Mouse (Mus musculus): ENCODE measurements around the gene Rpl3l. TPM values are rescaled to one million over a fixed set of nuclear protein-coding genes. Genes with fewer than 3 reads are reported as not detected.

Gene Rpl3l
- polyA plus RNA-seq, 1 experiment from 2014 or later: 0.36 TPM

DNA sequence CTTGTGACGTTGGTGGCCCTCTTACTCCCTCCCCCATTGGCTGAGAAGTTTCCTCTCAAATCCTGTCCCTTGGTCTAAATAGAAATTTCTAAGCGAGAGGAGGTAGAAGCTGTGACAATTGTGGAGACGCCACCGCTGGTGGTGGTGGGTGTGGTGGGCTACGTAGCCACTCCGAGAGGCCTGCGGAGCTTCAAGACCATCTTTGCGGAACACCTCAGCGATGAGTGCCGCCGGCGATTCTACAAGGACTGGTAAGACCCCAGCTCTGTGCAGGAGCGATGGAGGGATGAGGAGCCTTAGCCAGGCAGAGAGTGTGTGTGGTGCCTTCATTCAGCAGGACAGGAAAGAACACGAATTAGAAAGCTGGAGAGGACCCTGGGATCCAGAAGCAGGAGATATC, 3.2 kb downstream of the Rpl3l start:
- Histone ChIP-seq H3K4me1 (replicated peaks; ENCODE audit: insufficient read depth, low read length) (peaks cover 1% of the 10 kb centered on the region), H3K4me3 (replicated peaks; ENCODE audit: low read depth, low read length) (no peak overlapping the region), H3K27me3 (ENCODE audit: insufficient read depth, low read length) (no peaks in the 10 kb centered on the region), H3K9ac (ENCODE audit: low read depth, low read length) (no peak overlapping the region), H3K36me3 (ENCODE audit: insufficient read depth, low read length) (no peaks in the 10 kb centered on the region), H3K27ac (no peak overlapping the region), H3K9me3 (replicated peaks; ENCODE audit: low read length) (no peaks in the 10 kb centered on the region), H3K4me2 (ENCODE audit: low read length) (no peak overlapping the region)
- no peak for TF ChIP-seq CTCF (IDR thresholded peaks at IDR 0.05; ENCODE audit: low read depth)
- DNase-seq (ENCODE audit: low spot score) (no peak), ATAC-seq (replicated peaks; ENCODE audit: low FRiP score, low read depth) (no peak)
- 83% methylated on average over 14 of the region's 14 CpGs for WGBS

DNA sequence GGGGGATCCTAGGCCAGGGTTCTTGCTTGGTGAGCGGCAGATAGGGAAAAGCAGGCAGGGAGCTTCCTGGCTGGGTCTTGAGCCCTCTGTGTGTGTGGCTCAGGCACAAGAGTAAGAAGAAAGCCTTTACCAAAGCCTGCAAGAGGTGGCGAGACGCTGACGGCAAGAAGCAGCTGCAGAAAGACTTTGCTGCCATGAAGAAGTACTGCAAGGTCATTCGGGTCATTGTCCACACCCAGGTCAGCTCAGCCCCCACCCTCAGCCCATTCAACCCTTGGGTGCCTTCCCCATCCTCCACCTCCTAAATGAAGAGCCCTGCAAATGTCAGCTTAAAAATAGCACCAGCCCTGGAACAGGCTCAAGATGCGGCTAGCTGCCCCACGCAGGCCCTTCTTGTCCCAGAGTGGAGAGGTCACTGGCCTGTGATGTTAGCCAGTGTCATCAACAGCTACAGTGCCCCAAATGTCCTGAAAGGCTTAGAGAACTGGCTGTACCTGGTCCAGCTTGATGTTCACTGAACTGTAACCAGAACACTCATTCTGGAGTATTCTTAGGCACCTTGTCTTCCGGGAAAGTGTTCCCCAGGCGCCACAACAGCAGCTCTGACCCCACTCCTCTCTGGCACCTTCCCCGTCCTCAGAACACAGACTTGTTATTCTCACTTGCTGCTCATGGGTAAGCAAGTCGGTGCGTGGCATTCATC, 4.8 kb downstream of the Rpl3l start:
- DNase-seq (ENCODE audit: low spot score): no peak

DNA sequence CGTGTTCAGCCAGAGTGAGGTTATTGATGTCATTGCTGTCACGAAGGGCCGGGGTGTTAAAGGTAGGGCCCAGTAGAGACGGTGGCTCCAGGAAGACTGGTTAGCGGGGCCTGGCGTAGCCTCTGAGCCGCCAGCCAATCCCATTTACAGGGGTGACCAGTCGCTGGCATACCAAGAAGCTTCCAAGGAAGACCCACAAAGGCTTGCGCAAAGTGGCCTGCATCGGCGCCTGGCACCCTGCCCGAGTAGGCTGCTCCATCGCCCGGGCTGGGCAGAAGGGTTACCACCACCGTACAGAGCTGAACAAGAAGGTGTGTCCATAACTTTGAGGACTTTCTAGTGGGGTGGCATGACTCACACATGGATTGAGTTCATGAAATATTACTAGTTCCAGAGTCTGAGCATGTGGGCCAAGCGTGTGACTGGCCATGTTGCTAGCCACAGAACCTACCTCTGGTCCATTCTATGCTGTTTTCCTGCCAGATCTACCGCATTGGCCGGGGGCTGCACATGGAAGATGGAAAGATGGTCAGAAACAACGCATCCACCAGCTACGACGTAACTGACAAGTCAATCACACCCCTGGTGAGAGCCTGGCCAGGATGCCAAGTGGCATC, 5.9 kb downstream of the Rpl3l start:
- Histone ChIP-seq H3K27ac (no peak overlapping the region), H3K27me3 (ENCODE audit: insufficient read depth, low read length) (no peaks in the 10 kb centered on the region), H3K4me2 (ENCODE audit: low read length) (no peak overlapping the region), H3K4me1 (replicated peaks; ENCODE audit: insufficient read depth, low read length) (peaks cover 13% of the 10 kb centered on the region), H3K36me3 (ENCODE audit: insufficient read depth, low read length) (no peaks in the 10 kb centered on the region), H3K9me3 (replicated peaks; ENCODE audit: low read length) (no peaks in the 10 kb centered on the region), H3K4me3 (replicated peaks; ENCODE audit: low read depth, low read length) (no peak overlapping the region), H3K9ac (ENCODE audit: low read depth, low read length) (no peak overlapping the region)
- 90% methylated on average over 21 of the region's 21 CpGs for WGBS
- no peak for TF ChIP-seq CTCF (IDR thresholded peaks at IDR 0.05; ENCODE audit: low read depth)
- ATAC-seq (replicated peaks; ENCODE audit: low FRiP score, low read depth) (no peak), DNase-seq (ENCODE audit: low spot score) (no peak)

More for the DNA sequence above, 4.8 kb downstream of the Rpl3l start:
- ATAC-seq (replicated peaks; ENCODE audit: low FRiP score, low read depth): no peak
- Histone ChIP-seq H3K4me1 (replicated peaks; ENCODE audit: insufficient read depth, low read length) (peaks cover 12% of the 10 kb centered on the region), H3K27ac (no peak overlapping the region), H3K9me3 (replicated peaks; ENCODE audit: low read length) (no peaks in the 10 kb centered on the region), H3K36me3 (ENCODE audit: insufficient read depth, low read length) (no peaks in the 10 kb centered on the region), H3K9ac (ENCODE audit: low read depth, low read length) (no peak overlapping the region), H3K4me3 (replicated peaks; ENCODE audit: low read depth, low read length) (no peak overlapping the region), H3K27me3 (ENCODE audit: insufficient read depth, low read length) (no peaks in the 10 kb centered on the region), H3K4me2 (ENCODE audit: low read length) (no peak overlapping the region)
- 71% methylated on average over 12 of the region's 12 CpGs for WGBS
- TF ChIP-seq CTCF (IDR thresholded peaks at IDR 0.05; ENCODE audit: low read depth): no peak

DNA sequence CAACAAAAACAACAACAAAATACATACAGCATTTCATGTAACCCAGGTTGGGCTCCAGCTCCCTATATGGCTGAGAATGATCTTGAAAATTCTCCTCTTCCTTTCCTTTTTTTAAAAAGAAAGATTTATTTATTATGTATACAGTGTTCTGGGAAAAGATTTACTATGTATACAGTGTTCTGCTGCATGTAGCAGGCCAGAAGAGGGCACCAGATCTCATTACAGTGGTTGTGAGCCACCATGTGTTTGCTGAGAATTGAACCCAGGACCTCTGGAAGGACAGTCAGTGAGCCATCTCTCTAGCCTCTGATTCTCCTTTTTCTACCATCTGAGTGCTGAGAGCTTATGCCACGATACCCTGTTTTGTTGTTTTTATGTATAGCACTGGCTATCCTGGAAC, 6.9 kb downstream of the Rpl3l start:
- Histone ChIP-seq H3K4me3 (replicated peaks; ENCODE audit: low read depth, low read length) (no peak overlapping the region), H3K9ac (ENCODE audit: low read depth, low read length) (no peak overlapping the region), H3K4me1 (replicated peaks; ENCODE audit: insufficient read depth, low read length) (peaks cover 13% of the 10 kb centered on the region), H3K4me2 (ENCODE audit: low read length) (no peak overlapping the region), H3K27ac (no peak overlapping the region), H3K9me3 (replicated peaks; ENCODE audit: low read length) (no peaks in the 10 kb centered on the region), H3K36me3 (ENCODE audit: insufficient read depth, low read length) (no peaks in the 10 kb centered on the region), H3K27me3 (ENCODE audit: insufficient read depth, low read length) (no peaks in the 10 kb centered on the region)
- ATAC-seq (replicated peaks; ENCODE audit: low FRiP score, low read depth) (no peak), DNase-seq (ENCODE audit: low spot score) (no peak)
- peak; percentile 40 for TF ChIP-seq CTCF (IDR thresholded peaks at IDR 0.05; ENCODE audit: low read depth)
- WGBS: 92% methylated on average over 1 of the region's 1 CpGs

DNA sequence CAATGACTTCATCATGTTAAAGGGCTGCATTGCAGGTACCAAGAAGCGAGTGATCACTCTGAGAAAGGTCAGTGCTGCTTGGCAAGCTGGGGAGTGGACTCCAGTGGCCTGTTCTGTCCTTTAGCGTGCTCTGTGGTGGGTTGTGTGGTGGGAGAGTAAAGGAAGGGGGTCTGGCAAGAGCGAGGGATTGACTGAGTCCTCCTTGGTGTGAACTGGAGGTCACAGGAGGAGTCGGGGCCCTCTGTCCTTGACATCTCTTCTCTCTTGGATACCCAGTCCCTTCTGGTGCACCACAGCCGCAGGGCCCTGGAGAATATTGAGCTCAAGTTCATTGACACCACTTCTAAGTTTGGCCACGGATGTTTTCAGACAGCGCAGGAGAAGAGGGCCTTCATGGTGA, 7.8 kb downstream of the Rpl3l start:
- no peak overlapping the region for H3K4me2 ChIP-seq (ENCODE audit: low read length)

DNA sequence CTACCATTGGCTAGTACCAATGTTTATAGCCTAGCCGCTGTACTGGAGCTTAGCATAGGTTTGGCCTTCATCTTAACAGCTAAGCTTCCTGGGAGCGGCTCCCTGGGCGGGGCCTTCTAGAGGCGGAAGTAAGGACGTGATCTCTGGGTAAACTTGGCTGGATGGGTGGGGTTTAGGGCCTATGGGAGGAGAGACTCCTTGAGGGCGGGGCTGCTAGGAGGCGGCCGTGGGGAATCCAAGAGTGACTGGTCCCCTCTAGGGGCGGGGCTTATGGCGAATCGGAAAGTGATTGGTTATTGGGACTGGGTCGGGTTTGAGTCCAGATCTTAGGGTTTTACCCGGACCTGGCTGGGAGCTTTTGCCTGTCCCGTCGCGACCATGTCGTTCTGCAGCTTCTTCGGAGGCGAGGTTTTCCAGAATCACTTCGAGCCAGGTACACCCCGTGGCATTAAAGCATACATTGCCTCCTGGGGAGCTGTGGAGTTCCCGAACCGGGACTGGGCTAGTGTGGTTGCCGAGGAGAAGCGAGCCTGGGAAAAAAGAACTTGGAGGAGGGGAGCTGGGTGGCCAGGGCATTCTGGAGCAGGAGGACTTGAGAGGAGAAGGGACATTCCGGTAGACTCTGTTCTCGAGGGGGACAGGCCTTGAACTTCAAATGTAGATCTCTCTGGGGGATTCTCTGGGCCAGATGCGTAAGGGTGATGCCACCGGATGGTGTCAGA, 8.9 kb downstream of the Rpl3l start, which contains the start of gene Msrb1:
Gene Msrb1 (plus strand): TSS at position 313 of the 722 bp plus-strand sequence.
- under 1% methylated on average over 29 of the region's 29 CpGs for WGBS
- Histone ChIP-seq H3K27me3 (ENCODE audit: insufficient read depth, low read length) (no peaks in the 10 kb centered on the region), H3K4me1 (replicated peaks; ENCODE audit: insufficient read depth, low read length) (peaks cover 13% of the 10 kb centered on the region), H3K4me2 (ENCODE audit: low read length) (peak within 1 kb of the TSS; percentile 94), H3K4me3 (replicated peaks; ENCODE audit: low read depth, low read length) (peak within 1 kb of the TSS; percentile 66), H3K27ac (peak within 1 kb of the TSS; percentile 78), H3K36me3 (ENCODE audit: insufficient read depth, low read length) (no peaks in the 10 kb centered on the region), H3K9me3 (replicated peaks; ENCODE audit: low read length) (no peaks in the 10 kb centered on the region), H3K9ac (ENCODE audit: low read depth, low read length) (peak within 1 kb of the TSS; percentile 70)
- DNase-seq (ENCODE audit: low spot score): peak; percentile 100
- TF ChIP-seq CTCF (IDR thresholded peaks at IDR 0.05; ENCODE audit: low read depth): no peak
- ATAC-seq (replicated peaks; ENCODE audit: low FRiP score, low read depth): peak; percentile 95

More for the DNA sequence above, 7.8 kb downstream of the Rpl3l start:
- Histone ChIP-seq H3K9ac (ENCODE audit: low read depth, low read length) (no peak overlapping the region), H3K9me3 (replicated peaks; ENCODE audit: low read length) (no peaks in the 10 kb centered on the region), H3K4me3 (replicated peaks; ENCODE audit: low read depth, low read length) (no peak overlapping the region), H3K4me1 (replicated peaks; ENCODE audit: insufficient read depth, low read length) (peaks cover 13% of the 10 kb centered on the region), H3K36me3 (ENCODE audit: insufficient read depth, low read length) (no peaks in the 10 kb centered on the region), H3K27me3 (ENCODE audit: insufficient read depth, low read length) (no peaks in the 10 kb centered on the region), H3K27ac (no peak overlapping the region; the same call in 1 of the 2 replicates)
- no peak for DNase-seq (ENCODE audit: low spot score)
- no peak for ATAC-seq (replicated peaks; ENCODE audit: low FRiP score, low read depth)
- 92% methylated on average over 7 of the region's 7 CpGs for WGBS
- no peak for TF ChIP-seq CTCF (IDR thresholded peaks at IDR 0.05; ENCODE audit: low read depth)
